Mouse (Mus musculus) MEL (cell line): ENCODE measurements around the gene Iqcb1. TPM values are rescaled to one million over a fixed set of nuclear protein-coding genes. Genes with fewer than 3 reads are reported as not detected.
A peak's percentile ranks its signal among the peaks of the same experiment; 100 is the strongest.

Source experiments
- DNase-seq: peaks from one replicate; pipeline ENCODE4 v3.0.0; 2011; ENCODE audit warnings: low read depth, low spot score
- H3K27ac ChIP-seq: 2 replicates; pipeline ENCODE4 v1.5.1; 2012; ENCODE audit warnings: low read depth, mild to moderate bottlenecking, control low read depth, low read length, moderate library complexity; ENCODE audit not compliant: control insufficient read depth
- H3K27me3 ChIP-seq, 2 experiments: fragments of 150-350 bp in 1 of 2; sonication (generic) in 1 of 2; 2 replicates each; pipeline ENCODE4 v1.6.1; 2012; ENCODE audit warnings: low read length in 2 of 2, mild to moderate bottlenecking in 2 of 2, improper control_type of control experiment in 1 of 2, moderate library complexity in 1 of 2; ENCODE audit not compliant: insufficient read depth in 2 of 2, control insufficient read depth in 1 of 2
- H3K36me3 ChIP-seq, 2 experiments: 2 replicates each; pipeline ENCODE4 v1.6.1; 2012 to 2014; ENCODE audit warnings: low read length in 2 of 2, improper control_type of control experiment in 1 of 2, inconsistent platforms in 1 of 2, mild to moderate bottlenecking in 1 of 2; ENCODE audit not compliant: insufficient read depth in 2 of 2, control insufficient read depth in 1 of 2
- H3K4me1 ChIP-seq, 2 experiments: fragments of 150-350 bp in 1 of 2; sonication (generic) in 1 of 2; 2 replicates each; pipeline ENCODE4 v1.6.1; 2012; ENCODE audit warnings: low read length in 2 of 2, improper control_type of control experiment in 1 of 2, mild to moderate bottlenecking in 1 of 2; ENCODE audit not compliant: insufficient read depth in 2 of 2, control insufficient read depth in 1 of 2
- H3K4me3 ChIP-seq, 2 experiments: fragments of 150-350 bp in 1 of 2; sonication (generic) in 1 of 2; 2 replicates each; pipeline ENCODE4 v1.5.1; 2012; ENCODE audit warnings: low read depth in 2 of 2, low read length in 2 of 2, mild to moderate bottlenecking in 2 of 2, moderate library complexity in 2 of 2, control low read depth in 1 of 2, improper control_type of control experiment in 1 of 2; ENCODE audit not compliant: control insufficient read depth in 1 of 2, insufficient read depth in 1 of 2
- H3K79me2 ChIP-seq: 2 replicates; pipeline ENCODE4 v1.6.1; 2012; ENCODE audit warnings: mild to moderate bottlenecking, low read length, moderate library complexity; ENCODE audit not compliant: control insufficient read depth, poor library complexity, insufficient read depth
- H3K9ac ChIP-seq: 2 replicates; pipeline ENCODE4 v1.6.1; 2012; ENCODE audit warnings: low read depth, mild to moderate bottlenecking, control low read depth, low read length, moderate library complexity; ENCODE audit not compliant: control insufficient read depth, poor library complexity, severe bottlenecking
- H3K9me3 ChIP-seq: fragments of 150-350 bp; sonication (generic); replicated peaks from 2 replicates; pipeline ENCODE4 v1.6.1; 2012; ENCODE audit warnings: mild to moderate bottlenecking, low read length, improper control_type of control experiment, moderate library complexity; ENCODE audit not compliant: insufficient read depth
- BHLHE40 ChIP-seq: IDR thresholded peaks from 2 replicates; pipeline ENCODE4 v1.6.1; 2012; ENCODE audit warnings: low read depth, mild to moderate bottlenecking, inconsistent platforms, low read length, improper control_type of control experiment, borderline replicate concordance
- CHD1 ChIP-seq: IDR thresholded peaks from 2 replicates; pipeline ENCODE4 v1.6.1; 2012; ENCODE audit warnings: low read depth, mild to moderate bottlenecking, inconsistent platforms, low read length, improper control_type of control experiment
- CTCF ChIP-seq, 3 experiments: IDR thresholded peaks in 2 of 3; conservative IDR thresholded peaks in 1 of 3; 2 replicates each; pipeline ENCODE4 v1.5.1; 2011 to 2012; ENCODE audit warnings: low read length in 3 of 3, low read depth in 2 of 3, mild to moderate bottlenecking in 2 of 3, improper control_type of control experiment in 1 of 3, inconsistent platforms in 1 of 3, mixed read lengths in 1 of 3, moderate library complexity in 1 of 3; ENCODE audit not compliant: control insufficient read depth in 1 of 3, insufficient read depth in 1 of 3, poor library complexity in 1 of 3, severe bottlenecking in 1 of 3
- E2F4 ChIP-seq: IDR thresholded peaks from 2 replicates; pipeline ENCODE4 v1.6.1; 2011; ENCODE audit warnings: low read depth, low read length, improper control_type of control experiment, borderline replicate concordance
- ELF1 ChIP-seq: IDR thresholded peaks from 2 replicates; pipeline ENCODE4 v1.6.1; 2014; ENCODE audit warnings: low read depth, mild to moderate bottlenecking, inconsistent platforms, low read length, improper control_type of control experiment, moderate library complexity
- EP300 ChIP-seq, 2 experiments: IDR thresholded peaks; 2 replicates each; pipeline ENCODE4 v1.6.1; 2011; ENCODE audit warnings: improper control_type of control experiment in 2 of 2, low read length in 2 of 2, low read depth in 1 of 2, mild to moderate bottlenecking in 1 of 2
- GATA1 ChIP-seq: IDR thresholded peaks from 2 replicates; pipeline ENCODE4 v1.6.1; 2011; ENCODE audit warnings: low read depth, low read length, improper control_type of control experiment
- MAFK ChIP-seq: IDR thresholded peaks from 2 replicates; pipeline ENCODE4 v1.6.1; 2011; ENCODE audit warnings: low read depth, mild to moderate bottlenecking, low read length, improper control_type of control experiment, borderline replicate concordance
- MAZ ChIP-seq: IDR thresholded peaks from 2 replicates; pipeline ENCODE4 v1.6.1; 2012; ENCODE audit warnings: low read depth, mild to moderate bottlenecking, inconsistent platforms, low read length, improper control_type of control experiment
- MEF2A ChIP-seq: IDR thresholded peaks from 2 replicates; pipeline ENCODE4 v1.6.1; 2014; ENCODE audit warnings: low read depth, mild to moderate bottlenecking, inconsistent platforms, low read length, improper control_type of control experiment; ENCODE audit not compliant: poor library complexity, insufficient replicate concordance, severe bottlenecking; ENCODE audit errors: extremely low read depth
- MXI1 ChIP-seq: IDR thresholded peaks from 2 replicates; pipeline ENCODE4 v1.6.1; 2011; ENCODE audit warnings: mild to moderate bottlenecking, low read depth, low read length, improper control_type of control experiment
- MYB ChIP-seq: IDR thresholded peaks from 2 replicates; pipeline ENCODE4 v1.6.1; 2011; ENCODE audit warnings: mild to moderate bottlenecking, low read depth, low read length, improper control_type of control experiment
- NRF1 ChIP-seq: IDR thresholded peaks from 2 replicates; pipeline ENCODE4 v1.6.1; 2014; ENCODE audit warnings: low read depth, mild to moderate bottlenecking, inconsistent platforms, low read length, improper control_type of control experiment, moderate library complexity; ENCODE audit not compliant: poor library complexity, insufficient read depth, severe bottlenecking
- POLR2AphosphoS5 ChIP-seq: IDR thresholded peaks from 2 replicates; pipeline ENCODE4 v1.6.1; 2012; ENCODE audit warnings: low read depth, borderline replicate concordance, mild to moderate bottlenecking, inconsistent platforms, low read length, moderate library complexity, mixed read lengths
- RAD21 ChIP-seq: IDR thresholded peaks from 2 replicates; pipeline ENCODE4 v1.6.1; 2011; ENCODE audit warnings: mild to moderate bottlenecking, low read depth, low read length, improper control_type of control experiment
- SMC3 ChIP-seq: IDR thresholded peaks from 2 replicates; pipeline ENCODE4 v1.6.1; 2011; ENCODE audit warnings: low read depth, low read length, improper control_type of control experiment
- TAL1 ChIP-seq: IDR thresholded peaks from 2 replicates; pipeline ENCODE4 v1.6.1; 2012; ENCODE audit warnings: mild to moderate bottlenecking, inconsistent platforms, low read length, moderate library complexity, mixed read lengths
- UBTF ChIP-seq: IDR thresholded peaks from 2 replicates; pipeline ENCODE4 v1.6.1; 2012; ENCODE audit warnings: low read depth, mild to moderate bottlenecking, inconsistent platforms, low read length, improper control_type of control experiment, moderate library complexity, borderline replicate concordance; ENCODE audit not compliant: insufficient read depth
- USF2 ChIP-seq, 2 experiments: IDR thresholded peaks; 2 replicates each; pipeline ENCODE4 v1.6.1; 2011 to 2012; ENCODE audit warnings: improper control_type of control experiment in 2 of 2, low read length in 2 of 2, borderline replicate concordance in 1 of 2, inconsistent platforms in 1 of 2, low read depth in 1 of 2, mild to moderate bottlenecking in 1 of 2; ENCODE audit not compliant: insufficient read depth in 1 of 2
- ZKSCAN1 ChIP-seq: IDR thresholded peaks from 2 replicates; pipeline ENCODE4 v1.6.1; 2012; ENCODE audit warnings: low read depth, mild to moderate bottlenecking, inconsistent platforms, low read length, improper control_type of control experiment, moderate library complexity
- ZMIZ1 ChIP-seq: IDR thresholded peaks from 2 replicates; pipeline ENCODE4 v1.6.1; 2012; ENCODE audit warnings: low read depth, mild to moderate bottlenecking, inconsistent platforms, low read length, improper control_type of control experiment, moderate library complexity
- ZNF384 ChIP-seq: IDR thresholded peaks from 2 replicates; pipeline ENCODE4 v1.6.1; 2012; ENCODE audit warnings: low read depth, mild to moderate bottlenecking, inconsistent platforms, low read length, improper control_type of control experiment
- polyA plus RNA-seq, 2 experiments: library from polyadenylated mRNA; stranded (reverse) in 1 of 2; unstranded in 1 of 2; fragments of >175 nt in 1 of 2; fragments of >200 nt in 1 of 2; gene quantifications; 2 replicates each; pipeline versions ENCODE4 v1.2.1 to v1.2.4; 2012; ENCODE audit warnings: low replicate concordance in 2 of 2, low read depth in 1 of 2; ENCODE audit not compliant: insufficient read length in 2 of 2, insufficient read depth in 1 of 2, missing spikeins in 1 of 2
- total RNA-seq: library from RNA; depleted of rRNA; stranded (reverse); fragments of 300-350 nt; gene quantifications from 2 replicates; pipeline ENCODE4 v1.2.3, GENCODE M21; 2012

The Iqcb1 gene
- total and polyA plus RNA-seq, 3 experiments: 8.7 to 14.2 TPM; not detected in 1

- no peak for DNase-seq
Observed at GRCm38 (mm10) chr16:36798334-36798733, 29.9 kb upstream of the Iqcb1 start.

DNA sequence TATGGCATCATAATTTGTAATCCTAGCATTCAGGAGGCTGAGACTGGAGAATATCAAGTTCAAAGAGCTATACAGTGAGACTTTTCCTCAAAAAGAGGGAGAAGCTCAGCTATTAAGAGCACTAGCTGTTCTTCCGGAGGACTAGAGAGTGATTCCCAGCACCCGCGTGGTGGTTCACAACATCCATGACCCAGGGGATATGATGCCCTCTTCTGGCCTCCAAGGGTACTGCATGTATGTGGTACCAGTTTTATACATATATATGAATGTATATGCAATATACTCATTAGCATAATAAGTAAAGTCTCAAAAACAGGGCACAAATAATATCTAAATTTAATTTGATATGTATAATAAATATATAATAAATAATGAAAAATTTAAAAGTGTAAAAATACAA lies 25.8 kb upstream of the Iqcb1 start:
- no peaks in the 10 kb centered on the region for H3K9me3 ChIP-seq
- H3K27ac ChIP-seq: no peak overlapping the region
- no peaks in the 10 kb centered on the region for H3K4me1 ChIP-seq
- H3K27me3 ChIP-seq: no peaks in the 10 kb centered on the region; a peak in 1 of 4 replicates
- no peaks in the 10 kb centered on the region for H3K79me2 ChIP-seq
- no peak overlapping the region for H3K9ac ChIP-seq
- TF ChIP-seq GATA1 (no peak), RAD21 (peak; percentile 12), CTCF (IDR thresholded peaks at IDR 0.05 in 2 of 3, conservative IDR thresholded peaks at IDR 0.05 in 1 of 3; ENCODE audit: control insufficient read depth in 1 of 3, insufficient read depth in 1 of 3, low read depth in 2 of 3, low read length in 3 of 3, poor library complexity in 1 of 3, severe bottlenecking in 1 of 3) (peak; percentile 27 to 56 (median 38); a peak in 5 of 6 replicates), SMC3 (no peak; the same call in 1 of the 2 replicates)
- TF ChIP-seq, all 39 proteins: peak for 2
- no peaks in the 10 kb centered on the region for H3K36me3 ChIP-seq
- DNase-seq: peak; percentile 32
- no peak overlapping the region for H3K4me3 ChIP-seq

More at GRCm38 (mm10) chr16:36798334-36798733, 29.9 kb upstream of the Iqcb1 start:
- no peak overlapping the region for H3K9ac ChIP-seq
- no peaks in the 10 kb centered on the region for H3K4me1 ChIP-seq
- TF ChIP-seq GATA1 (no peak), E2F4 (no peak), NRF1 (no peak), ELF1 (no peak), POLR2AphosphoS5 (no peak), ZMIZ1 (no peak), UBTF (no peak), CHD1 (no peak), MYB (no peak), BHLHE40 (no peak), TAL1 (no peak), MAFK (no peak), USF2 (IDR thresholded peaks at IDR 0.05; ENCODE audit: borderline replicate concordance in 1 of 2, insufficient read depth in 1 of 2, low read depth in 1 of 2, low read length in 2 of 2) (no peak), ZNF384 (no peak), EP300 (IDR thresholded peaks at IDR 0.05; ENCODE audit: low read depth in 1 of 2, low read length in 2 of 2) (no peak), ZKSCAN1 (no peak), MXI1 (no peak), MAZ (no peak), MEF2A (no peak)
- no peak overlapping the region for H3K4me3 ChIP-seq
- H3K27ac ChIP-seq: no peak overlapping the region
- H3K36me3 ChIP-seq: no peaks in the 10 kb centered on the region
- no peaks in the 10 kb centered on the region for H3K9me3 ChIP-seq
- no peaks in the 10 kb centered on the region for H3K79me2 ChIP-seq
- H3K27me3 ChIP-seq: no peaks in the 10 kb centered on the region; a peak in 1 of 4 replicates
